Mouse (Mus musculus) regulatory T cell (primary cell): ENCODE measurements around the gene Dot1l.
"Not testable (repeated sequence)": the region's sequence is repeated elsewhere in the genome, so short reads cannot be mapped to it uniquely, and the experiment has no call there.

Experiments
- in situ Hi-C: fragments of 300-600 bp; cut with MboI, MseI; formaldehyde crosslinking; loops from one replicate; pipeline ENCODE4 v1.15.1; 2025; ENCODE audit warnings: high pct_unique_total_duplicates

Gene Dot1l

GRCm38 (mm10) chr10:80808985-80809632 lies 54.1 kb downstream of the Dot1l start:
- in situ Hi-C loops = no loop called here

DNA sequence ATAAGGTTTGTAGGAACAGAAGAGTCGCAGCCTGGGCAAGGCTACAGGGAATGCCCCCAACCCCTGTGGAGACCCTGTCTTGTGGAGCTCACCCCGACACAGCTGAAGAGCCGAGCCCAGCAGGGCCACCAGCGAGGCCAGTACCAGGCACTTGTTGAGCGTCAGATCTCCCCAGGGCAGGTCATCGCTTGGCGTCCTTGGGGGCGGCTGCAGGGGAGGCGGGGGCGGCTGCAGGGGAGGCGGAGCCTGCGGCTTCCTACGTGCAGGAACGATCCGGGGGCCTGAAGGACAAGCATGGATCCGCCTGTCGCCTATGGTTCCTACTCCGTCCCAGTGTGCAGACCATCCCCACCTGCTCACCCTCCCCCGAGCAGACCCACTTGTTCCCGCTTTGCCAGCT lies 55.1 kb downstream of the Dot1l start:
- in situ Hi-C loops = loop anchor here (5.0 kb wide), 2 partner anchors 67 to 187 kb away; no protein-coding TSS in a partner anchor

DNA sequence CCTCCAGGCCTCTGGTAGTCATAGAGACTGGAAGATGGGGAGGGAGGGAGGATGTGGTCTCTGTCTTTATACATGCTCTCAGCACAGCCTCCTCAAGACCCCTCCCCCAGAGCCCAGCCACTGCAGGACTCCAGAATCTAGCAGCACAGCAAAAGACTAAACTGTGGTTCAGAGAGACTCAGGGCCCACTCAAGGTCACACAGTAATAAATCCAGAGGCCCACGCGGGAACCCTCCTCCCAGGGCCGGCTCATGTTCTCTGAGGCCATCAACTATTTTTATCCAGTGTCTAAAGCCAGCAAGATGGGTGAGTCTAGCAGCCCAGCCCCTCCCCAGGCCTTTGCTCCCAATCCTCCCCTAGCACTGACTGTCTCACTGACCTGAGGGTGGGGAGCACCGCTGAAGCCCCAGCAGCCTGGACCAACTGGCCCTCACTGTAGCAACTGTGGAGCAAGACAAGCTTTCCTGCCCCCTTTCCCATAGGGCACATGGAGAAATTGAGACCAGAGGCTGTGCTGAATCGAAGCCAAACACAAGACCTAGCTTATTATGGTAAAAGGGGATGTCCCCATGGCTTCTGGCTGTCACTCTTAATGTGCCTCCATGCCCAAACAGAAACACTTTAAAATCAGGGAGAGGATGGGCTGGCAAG lies 57.5 kb downstream of the Dot1l start:
- in situ Hi-C loops = loop anchor here (5.0 kb wide), 2 partner anchors 65 to 185 kb away; no protein-coding TSS in a partner anchor

- in situ Hi-C loops = loop anchor here (5.0 kb wide), 2 partner anchors 64 to 184 kb away; no protein-coding TSS in a partner anchor
Observed at GRCm38 (mm10) chr10:80813366-80813765, 58.4 kb downstream of the Dot1l start, which contains the start of gene Jsrp1. Gene Jsrp1, minus strand, starts transcription at chr10:80813498.

DNA sequence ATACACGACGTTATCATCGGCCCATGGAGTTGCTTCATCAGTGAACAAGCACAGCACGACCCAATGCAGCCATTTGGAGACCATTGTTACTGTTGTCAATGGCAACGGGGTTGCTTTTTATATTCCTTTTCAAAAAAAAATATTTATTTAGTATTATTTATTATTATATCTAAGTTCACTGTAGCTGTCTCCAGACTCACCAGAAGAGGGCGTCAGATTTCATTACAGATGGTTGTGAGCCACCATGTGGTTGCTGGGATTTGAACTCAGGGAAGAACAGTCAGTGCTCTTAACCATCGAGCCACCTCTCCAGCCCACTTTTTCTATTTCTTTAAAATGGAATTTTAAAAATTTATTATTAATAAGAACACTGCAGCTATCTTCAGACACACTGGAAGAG lies 59.8 kb downstream of the Dot1l start:
- in situ Hi-C loops = loop anchor here (5.0 kb wide), 2 partner anchors 63 to 183 kb away; no protein-coding TSS in a partner anchor

GRCm38 (mm10) chr10:80816303-80816702 lies 61.3 kb downstream of the Dot1l start:
- in situ Hi-C loops = not testable (repeated sequence)

DNA sequence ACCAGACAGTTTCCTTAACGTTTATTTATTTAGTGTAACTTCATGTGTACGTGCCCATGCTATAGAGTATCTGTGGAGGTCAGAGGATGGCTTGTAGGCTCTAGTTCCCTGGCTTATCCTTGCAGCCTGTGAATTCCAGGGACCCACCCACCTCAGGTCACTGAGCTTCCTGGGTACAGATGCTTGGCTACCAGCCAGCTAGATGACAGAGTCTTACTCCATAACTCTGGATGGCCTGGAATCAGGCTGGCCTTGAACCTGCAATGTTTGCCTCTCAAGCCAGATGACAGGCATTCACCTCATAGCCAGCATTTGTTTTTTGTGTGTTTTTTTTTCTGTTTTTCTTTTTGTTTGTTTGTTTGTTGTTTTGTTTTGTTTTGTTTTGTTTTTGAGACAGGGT lies 62.2 kb downstream of the Dot1l start:
- in situ Hi-C loops = no loop called here

DNA sequence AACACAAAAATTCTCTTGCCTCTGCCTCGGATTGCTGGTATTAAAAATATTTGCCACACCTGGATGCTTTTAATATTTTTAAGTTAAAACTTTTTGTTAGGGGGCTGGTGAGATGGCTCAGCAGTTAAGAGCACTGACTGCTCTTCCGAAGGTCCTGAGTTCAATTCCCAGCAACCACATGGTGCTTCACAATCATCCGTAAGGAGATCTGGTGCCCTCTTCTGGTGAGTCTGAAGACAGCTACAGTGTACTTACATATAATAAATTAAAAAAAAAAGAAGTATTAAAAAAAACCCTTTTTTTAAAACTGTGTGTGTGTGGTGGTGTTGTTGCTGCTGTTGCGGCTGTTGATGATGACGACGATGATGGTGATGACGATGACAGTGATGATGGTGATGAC lies 62.9 kb downstream of the Dot1l start:
- in situ Hi-C loops = not testable (repeated sequence)

- in situ Hi-C loops = no loop called here
Observed at GRCm38 (mm10) chr10:80818599-80819281, 63.7 kb downstream of the Dot1l start.

GRCm38 (mm10) chr10:80819406-80819805 lies 64.4 kb downstream of the Dot1l start:
- in situ Hi-C loops = no loop called here

GRCm38 (mm10) chr10:80821991-80822390 lies 67.0 kb downstream of the Dot1l start:
- in situ Hi-C loops = no loop called here

DNA sequence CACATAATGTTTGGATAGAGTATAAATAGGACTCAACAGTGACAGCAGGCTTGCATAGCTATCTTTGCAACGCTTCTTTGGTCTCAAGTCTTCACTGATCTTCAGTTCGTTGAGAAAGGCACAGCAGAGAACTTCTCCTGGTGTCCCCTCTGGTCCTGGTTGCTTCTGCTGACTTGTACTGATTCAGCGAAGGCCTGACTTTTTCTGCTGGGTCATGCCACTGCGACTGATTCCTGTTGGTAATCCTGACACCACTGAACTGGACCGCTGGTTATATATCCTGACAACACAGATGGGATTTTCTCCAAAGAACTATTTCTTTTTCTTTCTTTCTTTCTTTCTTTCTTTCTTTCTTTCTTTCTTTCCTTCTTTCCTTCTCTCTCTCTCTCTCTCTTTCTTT lies 67.5 kb downstream of the Dot1l start:
- in situ Hi-C loops = no loop called here

GRCm38 (mm10) chr10:80823316-80823715 lies 68.3 kb downstream of the Dot1l start:
- in situ Hi-C loops = no loop called here

DNA sequence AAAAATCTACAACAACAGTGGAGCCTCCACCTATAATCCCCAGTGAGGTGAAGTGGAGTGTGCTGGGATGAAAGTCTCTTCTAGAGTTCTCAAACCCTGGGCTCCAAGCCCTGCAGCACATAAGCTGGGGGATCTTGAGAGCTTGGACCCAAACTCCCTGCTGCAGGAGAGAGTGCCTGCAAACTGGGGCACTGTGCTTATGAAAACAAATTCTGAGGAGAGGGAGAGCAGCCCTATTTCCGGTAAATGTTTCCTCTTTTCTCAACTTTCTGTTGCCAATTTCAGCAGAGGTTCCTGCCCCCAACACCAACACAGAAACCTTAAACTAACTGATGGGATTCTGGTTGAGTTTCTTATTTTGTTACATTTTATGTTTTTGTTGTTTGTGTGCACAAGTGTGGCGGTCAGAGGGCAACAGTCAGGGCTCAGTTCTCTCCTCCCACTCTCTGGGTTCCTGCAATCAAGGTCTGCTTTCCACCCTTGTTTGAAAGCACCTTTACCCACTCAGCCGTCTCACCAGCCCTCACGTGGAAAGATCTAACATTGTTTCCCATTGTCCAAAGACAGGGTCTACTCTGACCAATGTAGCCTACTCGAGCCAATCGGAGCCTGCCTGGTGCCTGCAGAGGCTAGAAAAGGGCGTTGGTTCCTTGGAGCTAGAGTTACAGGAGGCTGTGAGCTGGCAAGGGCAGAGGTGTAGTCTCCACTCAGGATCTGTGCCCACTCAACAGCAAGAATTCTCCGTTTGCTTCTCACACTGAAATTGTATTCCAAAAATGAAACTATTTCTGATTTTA lies 69.0 kb downstream of the Dot1l start:
- in situ Hi-C loops = no loop called here

GRCm38 (mm10) chr10:80824827-80825226 lies 69.8 kb downstream of the Dot1l start:
- in situ Hi-C loops = no loop called here

- in situ Hi-C loops = no loop called here
Observed at GRCm38 (mm10) chr10:80826151-80827062, 71.4 kb downstream of the Dot1l start, which contains the start of gene Oaz1. Gene Oaz1, plus strand, starts transcription at chr10:80826656.

- in situ Hi-C loops = no loop called here
Observed at GRCm38 (mm10) chr10:80827063-80827869, 72.3 kb downstream of the Dot1l start.

- in situ Hi-C loops = no loop called here
Observed at GRCm38 (mm10) chr10:80827870-80828420, 72.9 kb downstream of the Dot1l start.

GRCm38 (mm10) chr10:80828587-80828986 lies 73.6 kb downstream of the Dot1l start:
- in situ Hi-C loops = not testable (repeated sequence)
